Mouse (Mus musculus) layer of hippocampus, adult 8-10 months (tissue): ENCODE measurements around the gene Aym1. TPM values are rescaled to one million over a fixed set of nuclear protein-coding genes. Genes with fewer than 3 reads are reported as not detected.
A peak's percentile ranks its signal among the peaks of the same experiment; 100 is the strongest.
"Not testable (repeated sequence)": the region's sequence is repeated elsewhere in the genome, so short reads cannot be mapped to it uniquely, and the experiment has no call there.

Experiments used
- DNase-seq, 2 experiments: peaks; one replicate each; pipeline ENCODE4 v3.0.0; 2022; ENCODE audit warnings: low spot score in 2 of 2
- total RNA-seq, 4 experiments: library from RNA; stranded (reverse); gene quantifications; 2 replicates each; pipeline ENCODE4 v1.2.4; 2022

The Aym1 gene
- total RNA-seq, 4 experiments from 2014 or later, result not detected

DNA sequence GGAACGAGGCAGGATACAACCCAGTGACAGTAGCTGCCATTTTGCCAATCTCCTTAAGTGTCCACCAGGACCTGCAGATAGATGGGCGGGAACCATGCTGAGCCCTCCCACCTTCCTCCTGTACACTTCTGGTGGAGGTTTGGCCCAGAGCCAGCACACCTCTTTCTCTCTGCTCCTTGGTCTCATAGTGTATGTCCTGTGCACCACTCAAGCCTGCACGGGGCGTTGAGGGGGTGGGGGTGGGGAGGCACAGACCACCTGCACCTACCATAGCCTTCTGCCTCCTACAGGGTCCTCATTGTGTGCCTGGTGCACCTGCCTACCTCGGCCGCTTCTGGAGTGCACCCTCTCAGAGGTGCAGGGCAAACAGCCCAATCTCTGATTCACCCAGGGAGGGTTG, 4.5 kb upstream of the Aym1 start:
- no peak for DNase-seq

DNA sequence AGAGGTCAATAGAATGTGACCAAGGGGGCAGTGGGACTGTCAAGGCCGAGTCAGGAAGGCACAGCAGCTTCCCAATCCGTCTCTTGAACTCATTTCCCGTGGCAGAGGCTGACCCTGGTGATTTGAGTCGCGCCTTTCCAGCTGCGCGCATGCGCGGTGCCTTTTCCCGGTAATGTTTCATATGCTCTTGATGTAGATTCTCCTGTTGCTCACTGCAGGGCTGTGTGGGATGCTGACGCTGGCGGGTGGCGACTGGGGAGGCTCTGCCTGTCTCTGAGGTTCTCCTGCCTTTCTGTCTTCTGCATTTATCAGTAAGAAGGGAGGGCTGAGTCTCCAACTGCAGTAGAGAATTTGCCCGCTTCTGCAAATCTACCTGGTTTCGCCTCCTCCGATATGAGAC, 2.8 kb upstream of the Aym1 start:
- DNase-seq, result peak; percentile 52 to 58

DNA sequence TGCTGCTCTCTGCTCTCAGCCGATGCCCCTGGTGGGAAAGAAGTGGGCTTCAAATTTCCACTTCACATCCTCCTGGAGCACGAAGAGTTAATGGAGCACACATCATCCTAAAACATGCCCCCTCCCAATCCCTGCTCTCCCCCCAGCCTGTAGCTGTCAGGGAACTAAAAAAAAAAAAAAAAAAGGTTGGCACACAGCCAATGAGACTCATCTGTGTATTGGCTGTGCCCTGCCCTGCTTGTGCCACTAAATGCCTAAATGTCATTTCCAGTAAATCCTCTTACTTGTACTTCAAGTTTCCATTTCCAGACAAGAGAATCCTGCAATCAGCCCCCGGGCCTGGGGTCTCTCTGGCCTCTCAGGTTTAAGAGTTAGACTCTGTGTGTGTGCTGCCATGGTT, 562 bp downstream of the Aym1 start:
- DNase-seq, result no peak

DNA sequence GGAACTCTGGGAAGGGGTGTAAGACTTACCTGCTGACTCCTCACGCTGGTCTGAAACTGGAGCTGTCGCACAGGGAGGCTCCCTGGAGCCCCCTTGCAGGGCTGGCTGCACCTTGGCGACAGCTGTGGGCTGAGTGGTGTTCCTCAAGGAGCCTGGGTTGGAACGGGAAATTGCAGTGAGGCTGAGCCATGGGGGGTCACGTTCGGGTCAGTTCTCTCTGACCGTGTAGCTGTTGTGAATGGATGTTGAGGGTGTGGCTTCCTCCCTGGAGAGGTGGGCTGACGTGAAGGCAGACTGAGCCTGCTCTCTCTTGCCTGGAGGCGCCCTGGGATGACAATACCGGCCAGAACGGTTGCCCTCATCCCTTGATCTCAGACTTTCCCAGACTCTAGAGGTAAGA, 1.7 kb downstream of the Aym1 start:
- no peak for DNase-seq

DNA sequence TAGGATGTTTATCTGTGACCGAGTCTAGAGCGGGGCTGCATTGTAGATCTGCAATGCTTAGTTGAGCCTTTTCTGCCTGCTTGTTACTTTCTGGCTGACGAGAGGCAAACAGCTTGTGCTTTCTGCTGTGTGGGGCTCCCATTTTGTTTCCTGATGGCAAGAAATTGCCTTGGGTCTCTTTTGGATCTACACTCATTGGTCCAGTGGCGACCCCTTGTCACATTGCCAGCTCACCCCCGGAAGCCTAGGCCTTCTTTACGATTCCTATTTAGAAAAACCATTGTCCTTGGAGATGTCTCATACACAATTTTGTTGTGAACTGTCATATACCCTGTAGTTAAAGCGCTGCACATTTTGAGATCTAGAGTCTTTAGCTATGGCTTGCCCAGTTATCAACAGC, 4.2 kb downstream of the Aym1 start:
- no peak for DNase-seq

DNA sequence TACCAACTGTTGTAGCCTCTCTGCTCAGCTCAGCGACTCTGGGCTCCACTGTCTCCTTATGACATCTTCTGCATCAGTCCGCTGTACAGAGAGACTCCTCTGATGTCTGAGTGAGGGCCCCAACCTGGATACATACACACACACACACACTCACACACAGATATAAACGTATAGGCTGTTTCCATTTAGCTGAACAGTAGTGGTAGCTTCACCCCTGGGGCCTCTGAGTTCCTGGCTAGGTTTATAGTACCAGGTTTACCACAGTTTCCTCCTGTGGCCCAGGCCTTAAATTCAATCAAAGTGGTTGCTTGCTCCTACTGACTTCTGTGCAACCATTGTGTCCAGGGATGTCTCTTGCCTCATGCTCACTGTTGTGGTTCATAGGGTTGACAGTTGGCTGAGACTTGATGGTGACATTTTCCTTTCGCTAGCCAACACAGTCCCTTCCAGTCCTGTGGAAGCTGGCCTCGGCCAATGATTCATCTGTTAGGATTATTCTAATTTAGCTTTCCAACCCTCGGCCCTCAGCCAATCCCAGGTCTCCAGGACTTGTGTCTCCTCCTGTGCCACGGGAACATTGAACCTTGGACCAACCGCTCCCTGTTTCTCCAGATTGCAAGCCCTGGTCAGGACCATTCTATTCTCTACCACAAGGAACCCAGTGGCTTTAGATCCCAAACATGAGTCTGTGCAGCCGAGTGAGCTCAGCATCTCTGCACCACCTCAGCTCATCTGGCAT, 5.3 kb downstream of the Aym1 start:
- no peak for DNase-seq

DNA sequence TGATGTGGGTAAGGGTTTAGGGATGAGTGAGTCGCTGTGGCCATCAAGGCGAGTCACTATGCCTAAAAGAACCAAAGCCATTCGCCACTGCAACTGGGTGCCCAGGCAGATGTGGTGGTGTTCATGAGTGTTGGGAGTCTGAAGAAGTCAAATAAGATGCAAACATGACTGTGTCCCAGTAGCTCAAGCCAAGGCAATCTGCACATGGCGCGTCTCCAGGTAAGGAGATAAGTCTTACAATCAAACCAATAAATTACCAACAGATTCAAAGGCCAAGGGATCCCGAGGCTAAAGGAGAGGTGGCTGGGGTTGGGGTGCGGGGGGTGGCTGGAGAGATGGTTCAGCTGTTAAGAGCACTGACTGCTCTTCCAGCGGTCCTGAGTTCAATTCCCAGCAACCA, 6.1 kb downstream of the Aym1 start:
- no peak for DNase-seq

DNA sequence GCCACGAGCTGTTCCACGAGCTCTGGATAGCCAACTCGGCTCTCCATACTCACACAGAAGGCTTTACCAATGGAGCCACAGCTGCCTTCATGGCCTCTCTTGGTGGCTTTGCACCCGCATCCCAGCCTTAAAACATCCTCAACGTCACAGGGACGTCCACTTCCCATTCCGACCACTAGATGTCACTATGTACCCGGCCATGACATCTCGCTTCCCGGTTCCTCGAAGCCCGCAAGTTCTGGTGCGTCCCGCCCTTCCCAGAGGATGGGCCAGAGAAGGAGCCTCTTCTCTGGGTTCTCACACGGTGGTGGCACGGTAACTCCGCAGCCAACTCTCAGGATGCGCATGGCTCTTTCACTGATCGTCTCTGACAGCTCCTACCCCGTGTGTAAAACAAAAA, 8.8 kb downstream of the Aym1 start:
- DNase-seq, result peak; percentile 74 to 92

DNA sequence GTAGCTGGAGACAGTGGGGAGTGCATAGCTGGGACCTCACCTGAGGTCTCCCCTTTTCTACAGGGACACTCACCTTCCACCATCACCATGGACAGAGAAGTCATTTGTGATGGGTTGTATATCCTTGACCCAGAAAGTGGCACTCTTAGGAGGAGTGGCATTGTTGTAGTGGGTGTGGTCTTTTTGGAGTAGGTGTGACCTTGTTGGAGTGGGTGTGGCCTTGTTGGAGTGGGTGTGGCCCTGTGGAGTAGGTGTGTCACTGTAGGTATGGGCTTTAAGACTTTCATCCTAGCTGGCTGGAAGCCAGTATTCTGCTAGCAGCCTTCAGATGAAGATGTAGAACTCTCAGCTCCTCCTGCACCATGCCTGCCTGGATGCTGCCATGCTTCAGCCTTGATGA, 10.6 kb downstream of the Aym1 start:
- not testable (repeated sequence) for DNase-seq

DNA sequence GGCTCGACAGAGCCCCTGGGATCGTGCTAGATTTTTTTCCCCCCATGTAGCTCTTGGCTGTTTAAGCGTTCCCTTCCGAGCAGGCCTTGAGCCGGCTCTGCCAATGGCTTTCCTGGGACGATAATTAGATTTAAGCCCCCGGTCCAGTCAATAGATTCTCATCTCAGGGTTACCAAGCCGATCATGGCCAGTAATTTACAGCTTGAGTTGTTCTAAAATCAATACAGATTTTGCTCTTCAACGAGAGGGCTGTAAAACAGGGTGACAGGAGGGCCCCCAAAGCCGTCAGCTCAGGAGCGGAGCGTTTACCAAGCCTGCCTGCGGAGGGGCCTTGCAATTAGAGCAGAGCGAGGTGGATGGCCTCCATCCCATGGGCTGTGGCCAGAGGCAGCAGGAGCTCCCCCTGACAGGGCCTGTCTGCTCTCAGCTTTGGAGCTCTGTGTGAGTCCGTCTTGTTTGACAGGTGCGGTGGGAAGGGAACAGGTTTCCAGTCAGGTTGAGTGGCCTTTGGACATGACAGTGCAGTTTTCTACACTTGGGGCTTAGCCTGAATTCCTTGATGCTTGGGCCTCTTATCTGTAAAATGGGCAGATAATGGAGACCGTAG, 12.3 kb downstream of the Aym1 start:
- no peak for DNase-seq

DNA sequence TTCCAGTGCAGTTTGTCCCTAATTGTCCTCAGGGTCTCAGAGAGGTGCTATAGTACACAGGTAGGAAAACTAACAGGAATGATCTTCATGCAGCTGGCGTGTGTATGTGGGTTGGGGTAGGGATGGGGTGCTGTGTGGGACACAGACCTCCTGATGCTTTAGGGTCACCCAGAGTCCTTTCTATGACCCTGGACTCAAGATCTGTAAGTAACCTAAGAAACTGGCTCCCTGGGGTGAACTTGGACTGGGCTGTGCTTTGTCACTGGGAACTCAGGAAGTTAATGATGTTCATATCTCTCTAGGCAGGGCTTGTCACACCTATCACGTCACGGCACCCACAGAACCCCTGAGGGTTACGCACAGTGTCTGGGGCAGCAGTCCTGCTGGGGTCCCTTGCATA, 15.4 kb downstream of the Aym1 start:
- DNase-seq, result no peak

DNA sequence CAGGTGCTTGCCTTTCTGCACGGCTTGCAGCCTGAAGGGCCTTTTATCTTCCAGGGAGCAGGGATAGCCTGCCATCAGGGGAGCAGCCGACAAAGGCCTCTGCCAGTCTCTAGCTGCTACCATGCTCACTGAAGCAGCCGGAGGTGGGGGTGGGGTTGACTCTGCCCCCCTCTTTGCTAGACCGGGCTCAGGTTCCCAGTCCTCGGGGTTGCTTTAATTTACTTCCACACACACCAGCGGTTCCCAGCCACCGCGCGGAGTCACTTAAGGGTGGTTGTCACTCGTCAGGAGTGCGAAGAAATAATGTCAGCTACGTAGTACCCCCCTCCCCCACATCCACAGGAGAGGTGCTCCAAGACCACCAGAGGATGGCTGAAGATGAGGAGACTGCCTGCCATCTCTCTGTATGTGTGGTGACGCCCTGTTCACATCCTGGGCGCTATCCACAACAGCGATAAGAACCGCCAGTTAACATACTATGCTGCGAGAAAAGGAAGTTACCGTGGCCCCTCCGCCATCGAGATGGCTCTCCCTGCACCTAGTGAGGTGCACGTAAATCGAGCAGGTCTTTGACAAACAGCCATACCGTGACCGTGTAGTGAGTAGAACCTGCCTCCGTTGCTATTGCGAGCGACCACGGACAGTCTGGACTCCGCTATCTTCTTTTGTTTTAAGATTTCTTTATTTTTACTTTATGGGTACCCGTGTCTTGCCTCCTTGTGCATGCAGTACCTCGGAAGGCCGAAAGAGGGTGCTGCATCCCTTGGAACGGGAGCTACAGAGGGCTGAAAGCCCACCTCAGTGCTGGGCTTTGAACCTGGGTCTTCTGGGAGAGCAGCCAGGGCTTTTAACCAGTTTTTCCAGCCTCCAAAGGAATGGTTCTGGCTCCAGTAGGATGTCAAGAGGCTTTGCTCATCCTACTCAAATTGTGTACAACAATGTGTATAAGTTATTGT, 16.2 kb downstream of the Aym1 start:
- DNase-seq, result peak; percentile 54 to 82

DNA sequence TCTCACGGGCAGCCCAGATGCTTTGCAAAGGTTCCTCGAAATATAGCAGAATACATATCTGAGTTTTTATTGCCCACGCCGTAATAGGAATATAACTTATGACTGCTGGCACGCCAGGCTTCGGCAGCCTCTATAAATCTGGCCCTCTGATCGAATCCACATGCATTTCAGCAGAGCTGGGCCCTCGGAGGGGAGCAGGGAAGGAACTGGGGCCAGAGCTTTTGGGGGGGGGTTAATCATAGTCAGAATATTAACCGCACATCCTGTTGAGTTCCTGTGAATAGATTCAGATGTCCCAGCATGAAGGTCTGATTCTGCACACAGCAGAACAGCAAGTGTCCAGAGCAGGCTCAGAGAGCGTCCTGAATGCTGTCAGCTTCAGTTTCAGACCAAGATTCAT, 17.2 kb downstream of the Aym1 start:
- no peak for DNase-seq

DNA sequence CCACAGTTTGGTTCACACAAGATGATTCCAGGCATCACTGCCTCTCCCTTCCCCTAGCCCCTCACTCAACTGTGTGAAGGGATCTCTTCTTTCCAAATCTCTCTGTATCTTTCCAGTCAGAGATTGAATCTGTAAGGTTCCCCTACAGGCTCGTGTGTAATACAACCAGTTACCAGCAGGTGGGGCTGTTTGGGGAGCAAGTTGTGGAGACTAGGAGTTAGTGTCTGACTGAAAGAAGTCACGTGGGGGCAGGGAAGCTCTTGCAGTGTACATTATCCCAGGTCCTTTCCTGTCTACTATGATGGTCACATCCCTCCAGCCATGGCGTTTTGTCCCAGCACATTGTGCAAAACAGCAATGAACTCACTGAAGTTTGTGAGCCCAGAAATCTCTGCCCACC, 18.7 kb downstream of the Aym1 start:
- DNase-seq, result peak in 1 of 2 experiments; percentile 57

DNA sequence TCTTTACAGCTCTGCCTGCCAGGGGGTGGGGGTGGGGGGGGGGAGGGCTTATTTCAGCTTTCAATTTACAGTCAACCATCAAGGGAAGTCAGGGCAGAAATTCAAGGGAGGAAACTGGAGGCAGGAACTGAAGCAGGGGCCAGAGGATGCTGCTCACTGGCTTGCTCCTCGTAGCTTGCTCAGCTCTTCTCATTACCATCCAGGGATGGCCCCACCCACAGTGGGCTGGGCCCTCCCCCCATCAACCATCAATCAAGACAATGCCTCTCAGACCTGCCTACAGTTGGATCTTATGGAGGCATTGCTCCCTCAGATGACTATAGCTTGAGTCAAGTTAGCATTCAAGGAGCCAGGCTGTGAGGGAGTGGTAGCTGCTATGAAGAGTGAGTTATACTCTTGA, 19.2 kb downstream of the Aym1 start:
- no peak for DNase-seq

DNA sequence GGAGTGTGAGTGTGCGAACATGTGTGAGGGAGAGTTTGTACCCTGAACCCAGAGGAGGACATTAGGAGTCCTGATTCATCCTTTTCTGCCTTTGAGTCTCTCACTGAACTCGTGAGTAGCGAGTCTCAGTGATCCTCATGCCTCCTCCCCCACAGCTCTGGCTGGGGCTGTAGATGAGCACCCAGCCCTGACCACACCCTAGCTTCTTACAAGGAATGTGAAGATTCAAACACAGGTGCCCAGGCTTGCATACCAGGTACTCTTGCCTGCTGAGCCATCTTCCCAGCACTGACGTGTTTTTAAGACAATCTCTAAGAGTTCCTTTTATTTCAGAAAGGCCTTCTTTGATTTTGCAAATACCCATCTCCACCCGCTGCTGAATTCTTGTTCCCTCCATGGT, 22.3 kb downstream of the Aym1 start:
- no peak for DNase-seq

DNA sequence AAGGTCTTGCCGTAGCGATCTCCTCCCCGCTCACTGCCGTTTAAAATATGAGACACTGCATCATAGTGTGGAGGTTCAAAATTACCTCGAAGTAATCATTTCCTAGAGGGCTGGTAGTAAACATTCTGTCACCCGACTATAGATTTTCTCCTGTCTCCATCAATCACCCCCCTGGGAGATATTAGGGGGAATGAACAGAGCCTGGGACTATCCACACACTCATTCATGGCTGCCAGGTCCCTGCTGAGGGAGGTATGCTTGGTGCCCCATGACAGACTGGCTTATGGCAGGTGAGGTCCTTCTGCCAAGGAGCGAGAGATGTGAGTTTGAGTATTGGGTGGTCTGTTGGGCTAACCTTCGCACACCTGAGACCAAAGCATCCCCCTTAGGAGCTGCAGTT, 23.5 kb downstream of the Aym1 start:
- no peak for DNase-seq

DNA sequence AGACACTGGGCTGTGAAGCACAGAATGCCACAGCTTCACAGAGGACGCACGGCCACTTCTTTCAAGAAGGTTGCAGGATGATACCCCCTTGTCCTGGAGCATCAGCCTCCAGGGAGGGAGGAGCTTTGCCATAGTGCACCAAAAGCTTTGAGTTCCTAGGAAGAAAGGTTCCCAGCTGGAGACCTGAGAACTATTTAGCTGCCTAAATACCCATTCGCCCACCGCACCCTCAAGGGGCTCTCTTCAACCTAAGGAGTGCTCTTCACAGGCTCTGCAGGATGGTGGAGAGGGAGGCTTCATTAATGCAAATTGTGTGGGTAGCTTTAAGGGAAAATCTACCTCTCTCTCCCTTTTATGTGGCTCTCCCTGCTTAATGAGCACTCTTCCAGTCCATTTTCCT, 25.5 kb downstream of the Aym1 start:
- no peak for DNase-seq

DNA sequence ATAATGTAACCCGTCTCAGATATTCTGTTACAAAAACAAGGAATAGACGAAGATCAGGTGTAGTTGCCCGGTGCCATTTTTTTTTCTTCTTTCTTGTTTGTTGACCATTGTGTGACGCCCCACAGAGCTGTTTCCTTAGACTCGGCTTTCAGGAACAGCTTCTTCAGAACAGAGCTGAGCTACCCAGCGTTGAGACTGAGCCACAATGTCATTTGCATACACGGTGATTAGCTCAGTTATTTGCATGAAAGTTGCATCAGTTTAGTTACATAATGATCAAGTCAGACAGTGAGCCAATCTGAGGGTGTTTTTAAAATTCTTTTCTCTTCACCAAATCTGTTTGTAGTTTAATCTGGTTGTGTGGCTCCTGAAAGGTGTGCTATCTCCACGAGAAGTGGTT, 36.7 kb downstream of the Aym1 start:
- peak in 1 of 2 experiments; percentile 46 for DNase-seq

DNA sequence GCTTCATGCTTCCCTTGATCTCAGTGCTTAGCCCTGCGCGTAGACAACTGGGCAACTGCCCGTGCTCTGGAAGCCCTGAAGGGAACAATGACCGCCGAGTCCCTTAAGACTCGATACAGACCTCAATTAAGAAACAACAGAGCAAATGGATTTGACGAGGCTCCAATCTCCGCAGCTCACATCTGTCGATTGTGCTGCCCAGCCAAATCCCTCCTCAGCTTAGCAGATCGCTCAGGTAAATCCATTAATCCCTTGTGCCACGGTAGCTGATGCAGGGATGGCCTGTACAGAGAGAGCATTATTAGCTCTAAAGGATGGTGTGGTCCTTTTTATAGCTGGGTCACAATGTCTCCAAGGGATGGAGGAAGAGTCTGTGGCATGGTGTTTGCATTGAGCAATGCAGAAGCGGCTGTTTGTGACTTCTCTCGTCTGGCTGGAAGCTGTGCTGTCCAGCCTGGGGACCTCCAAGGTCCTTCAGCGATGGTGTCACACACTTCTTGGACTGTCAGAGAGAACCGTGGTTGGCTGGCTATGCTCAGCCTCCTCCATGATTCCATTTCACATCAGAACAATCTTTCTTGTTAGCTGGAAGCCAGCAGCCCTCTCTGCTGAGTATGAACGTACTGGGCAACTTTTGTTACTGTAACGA, 39.3 kb downstream of the Aym1 start:
- DNase-seq, result no peak

DNA sequence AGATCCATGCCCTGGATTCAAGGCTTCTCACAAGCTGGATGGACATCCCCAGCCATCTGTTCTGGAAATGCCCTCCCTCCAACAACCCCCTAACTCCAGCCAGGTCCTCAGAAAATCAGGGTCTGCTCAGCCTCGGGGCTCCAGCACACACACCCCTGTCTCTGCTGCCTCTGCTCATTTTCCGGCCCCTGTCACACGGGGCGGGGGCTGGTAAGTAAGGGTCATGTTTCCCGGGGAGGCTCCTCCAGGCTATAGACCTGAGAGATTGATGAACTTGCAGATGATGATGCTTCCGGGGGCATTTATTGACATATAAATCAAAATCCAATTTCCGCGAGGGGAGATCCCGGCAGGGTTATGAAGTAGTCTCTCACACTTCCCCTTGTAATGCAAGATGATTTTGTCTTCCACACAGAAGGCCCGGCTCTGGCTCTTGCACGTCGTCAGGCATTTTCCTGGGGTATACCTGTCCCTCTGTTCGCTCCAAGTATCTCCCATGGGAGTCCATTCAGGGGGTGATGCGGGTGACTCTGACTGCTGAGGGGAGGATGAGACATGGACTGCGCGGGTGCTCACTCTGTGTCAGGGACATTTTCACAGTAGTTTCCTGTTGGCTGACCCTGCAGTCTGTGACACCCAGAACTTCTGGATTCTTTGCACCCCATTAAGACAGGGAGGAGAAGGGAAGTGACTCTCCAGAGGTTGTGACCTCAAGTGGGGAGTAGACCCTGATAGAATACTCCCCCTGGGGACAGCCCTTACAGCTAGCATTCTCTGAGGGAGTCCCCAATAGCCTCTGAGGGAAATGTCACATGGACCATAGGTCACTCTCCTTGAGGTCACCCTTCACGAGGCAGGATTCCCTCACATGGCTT, 40.6 kb downstream of the Aym1 start:
- no peak for DNase-seq
